Comparison of ENCODE assay signal across 20 mouse cellular contexts in the genomic region with DNA sequence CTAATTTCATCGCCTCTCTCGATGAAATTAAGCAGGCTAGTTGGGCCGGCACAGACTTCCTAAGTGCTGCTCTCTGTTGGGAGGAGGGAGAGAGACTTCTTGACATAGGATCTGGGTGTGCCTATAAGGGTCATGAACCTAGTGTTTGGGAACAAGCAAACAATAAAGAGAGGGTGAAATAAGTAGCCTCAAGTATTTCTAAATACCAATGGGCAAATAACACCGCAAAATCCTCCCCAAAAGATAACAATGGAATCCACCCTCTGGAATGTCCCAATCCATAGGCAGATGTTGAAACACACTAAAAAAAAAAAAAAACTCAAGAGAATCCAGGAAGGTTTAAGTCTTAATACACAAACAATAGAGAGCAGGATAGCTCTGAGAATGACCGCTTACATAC. TPM values are rescaled to one million over a fixed set of nuclear protein-coding genes. Genes with fewer than 3 reads are reported as not detected.
"Had no signal": no experiment of that assay in that cellular context is flagged by ENCODE, and none has a peak within 500 bp of the region (broad histone marks: within the 10 kb centered on the region; RNA-seq: fewer than 3 reads in every experiment).

No protein-coding gene starts in this region.

- ATAC-seq: liver, embryonic 12.5 days; midbrain, embryonic 13.5 days; midbrain, embryonic 16.5 days had no signal

- H3K9ac ChIP-seq: liver, embryonic 12.5 days; liver, embryonic 14.5 days; lung, embryonic 14.5 days; midbrain, embryonic 13.5 days; neural tube, embryonic 13.5 days; neural tube, embryonic 15.5 days had no signal

- H3K27ac ChIP-seq: liver, embryonic 12.5 days; liver, embryonic 14.5 days; macrophage; midbrain, embryonic 13.5 days; neural tube, embryonic 13.5 days; neural tube, embryonic 15.5 days had no signal

- H3K27me3 ChIP-seq: liver, embryonic 12.5 days; megakaryocyte, embryonic 14.5 days; midbrain, embryonic 13.5 days; neural tube, embryonic 13.5 days; neural tube, embryonic 15.5 days had no signal

- H3K4me3 ChIP-seq: liver, embryonic 12.5 days; megakaryocyte, embryonic 14.5 days; midbrain, embryonic 13.5 days; myocyte; neural tube, embryonic 13.5 days; neural tube, embryonic 15.5 days had no signal

- H3K36me3 ChIP-seq: liver, embryonic 12.5 days; midbrain, embryonic 13.5 days; neural tube, embryonic 13.5 days; neural tube, embryonic 15.5 days had no signal

- H3K9me3 ChIP-seq: liver, embryonic 12.5 days; megakaryocyte, embryonic 14.5 days; midbrain, embryonic 13.5 days; neural tube, embryonic 13.5 days; neural tube, embryonic 15.5 days had no signal

- H3K4me1 ChIP-seq: midbrain, embryonic 13.5 days; neural tube, embryonic 13.5 days; neural tube, embryonic 15.5 days had no signal

- DNase-seq: lung, embryonic 14.5 days; retina, postnatal 1 day; right cerebral cortex, adult 18-20 months; right cerebral cortex, postnatal 25 days; right cerebral cortex, postnatal 4 days; spleen, adult 18-20 months; thymus, adult 18-20 months; thymus, postnatal 14 days; thymus, postnatal 36 days had no signal

- H3K4me2 ChIP-seq: liver, embryonic 12.5 days; lung, embryonic 14.5 days; midbrain, embryonic 11.5 days; midbrain, embryonic 13.5 days; neural tube, embryonic 13.5 days; neural tube, embryonic 15.5 days had no signal

RNA-seq across cellular contexts. Expression of gene Prg4, which starts 2.9 kb away (rescaled TPM):
- polyA plus RNA-seq: macrophage; small intestine, adult 2 months had no signal
